Mouse (Mus musculus) liver, embryonic 12.5 days (tissue): ENCODE measurements at regions not wholly inside any gene's neighbourhood (a gene's known extent, or its start where the extent isn't known, plus 50 kb on each side); places are given as distances from the start of the nearest gene placed in this dataset.

ENCODE experiments used
- ATAC-seq: fragments of 200-750 bp; cut with Nextera tagmentation; 2 replicates; pipeline ENCODE4 v1.8.0; 2017; ENCODE audit warnings: moderate number of reproducible peaks, mild to moderate bottlenecking, moderate library complexity
- H3K27ac ChIP-seq: fragments of 300-500 bp; sonication (generic); 2 replicates; pipeline ENCODE4 v1.5.1; 2016; ENCODE audit warnings: mild to moderate bottlenecking
- H3K27me3 ChIP-seq: fragments of 300-500 bp; sonication (generic); replicated peaks from 2 replicates; pipeline ENCODE4 v1.6.1; 2016; ENCODE audit warnings: mild to moderate bottlenecking, moderate library complexity
- H3K36me3 ChIP-seq: fragments of 300-500 bp; sonication (generic); 2 replicates; pipeline ENCODE4 v1.6.1; 2016; ENCODE audit warnings: mild to moderate bottlenecking, moderate library complexity
- H3K4me1 ChIP-seq: fragments of 300-500 bp; sonication (generic); 2 replicates; pipeline ENCODE4 v1.6.1; 2016
- H3K4me2 ChIP-seq: fragments of 300-500 bp; sonication (generic); 2 replicates; pipeline ENCODE4 v1.6.1; 2016; ENCODE audit warnings: mild to moderate bottlenecking, moderate library complexity
- H3K4me3 ChIP-seq: fragments of 300-500 bp; sonication (generic); 2 replicates; pipeline ENCODE4 v1.5.1; 2016; ENCODE audit warnings: mild to moderate bottlenecking, moderate library complexity
- H3K9ac ChIP-seq: fragments of 300-500 bp; sonication (generic); 2 replicates; pipeline ENCODE4 v1.6.1; 2016; ENCODE audit warnings: mild to moderate bottlenecking, moderate library complexity
- H3K9me3 ChIP-seq: fragments of 300-500 bp; sonication (generic); replicated peaks from 2 replicates; pipeline ENCODE4 v1.6.1; 2016; ENCODE audit warnings: mild to moderate bottlenecking, moderate library complexity
- WGBS: fragments of 180-500 bp; shearing (Covaris S2); methylation state at CpG from one replicate; pipeline ENCODE4 v1.1.7; 2016; ENCODE audit not compliant: insufficient replicate concordance; 5-methylcytosine and 5-hydroxymethylcytosine counted together

DNA sequence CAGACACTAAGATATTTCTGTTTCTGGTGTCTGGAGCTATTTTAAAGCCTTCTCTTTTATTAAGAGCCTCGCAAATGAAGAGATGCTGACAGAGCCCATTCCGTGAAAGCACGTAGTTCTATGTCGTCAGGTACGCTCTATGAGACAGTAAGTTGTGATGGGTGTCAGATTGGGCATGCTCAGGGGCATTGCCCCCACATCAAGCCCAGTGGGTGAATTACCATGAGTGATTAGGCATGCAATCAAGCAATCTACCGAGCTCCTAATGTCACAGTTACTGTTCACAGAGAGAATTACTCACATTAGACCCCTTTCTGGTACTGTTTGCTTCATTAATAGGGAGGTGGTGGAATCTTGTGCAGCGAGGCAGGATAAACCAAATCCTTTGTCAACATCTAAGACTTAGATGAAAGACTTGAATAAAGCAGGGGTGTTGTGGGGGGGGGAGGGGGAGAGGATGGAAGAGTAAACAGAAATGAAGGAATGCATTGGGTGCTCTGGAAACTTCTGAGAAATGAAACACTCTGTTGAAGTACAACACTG is 192.9 kb upstream of the Tbc1d5 start:
- H3K4me3 ChIP-seq = no peak overlapping the region
- no peak overlapping the region for H3K4me2 ChIP-seq
- 69% methylated on average over 7 of the region's 7 CpGs for WGBS
- ATAC-seq = no peak
- H3K27ac ChIP-seq = no peak overlapping the region
- no peak overlapping the region for H3K9ac ChIP-seq
- H3K4me1 ChIP-seq = no peaks in the 10 kb centered on the region
- no peaks in the 10 kb centered on the region for H3K9me3 ChIP-seq
- H3K36me3 ChIP-seq = no peaks in the 10 kb centered on the region
- no peaks in the 10 kb centered on the region for H3K27me3 ChIP-seq

DNA sequence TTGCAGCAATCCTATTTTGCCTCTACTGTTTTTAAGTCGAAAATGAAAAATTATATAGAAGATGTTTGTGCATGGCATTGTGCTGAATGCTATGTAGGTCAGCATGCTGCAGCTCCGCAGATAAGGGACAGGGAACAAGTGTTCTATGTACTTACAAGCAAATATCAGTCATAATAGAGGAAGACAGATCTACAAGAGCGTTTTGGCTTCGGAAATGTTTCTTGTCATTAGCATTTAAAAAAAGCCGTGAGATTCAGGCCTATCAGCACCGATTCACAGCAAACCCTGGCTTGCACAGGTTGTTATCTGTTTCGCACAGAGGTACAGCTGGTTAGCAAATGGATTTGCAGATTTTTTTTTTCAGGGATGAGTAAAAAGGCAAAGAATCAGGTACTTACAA is 191.8 kb upstream of the Tbc1d5 start:
- H3K27me3 ChIP-seq = no peaks in the 10 kb centered on the region
- H3K27ac ChIP-seq = no peak overlapping the region
- H3K9ac ChIP-seq = no peak overlapping the region
- H3K9me3 ChIP-seq = no peaks in the 10 kb centered on the region
- H3K36me3 ChIP-seq = no peaks in the 10 kb centered on the region
- H3K4me3 ChIP-seq = no peak overlapping the region
- 33% methylated on average over 7 of the region's 7 CpGs for WGBS
- no peak for ATAC-seq
- no peaks in the 10 kb centered on the region for H3K4me1 ChIP-seq
- H3K4me2 ChIP-seq = no peak overlapping the region

DNA sequence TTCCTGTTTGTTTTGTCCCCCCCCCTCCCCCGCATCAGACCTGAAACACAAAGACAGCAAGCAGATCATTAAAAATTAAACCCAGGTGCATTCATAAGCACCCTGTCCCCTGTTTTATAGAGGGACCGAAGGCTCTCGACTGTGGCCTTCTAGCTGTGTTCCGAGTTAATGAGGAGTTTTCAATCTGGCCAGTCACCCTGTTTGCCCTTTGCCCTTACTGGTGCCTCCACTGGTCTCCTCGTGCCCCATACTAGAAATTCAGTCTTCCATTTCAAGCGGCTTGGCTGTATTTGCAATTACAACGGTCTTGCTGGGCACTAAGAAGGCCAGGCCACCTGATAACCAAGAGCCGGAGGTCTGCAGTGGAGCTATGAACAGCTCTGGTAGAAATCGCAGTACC is 190.9 kb upstream of the Tbc1d5 start:
- H3K9ac ChIP-seq = no peak overlapping the region
- no peaks in the 10 kb centered on the region for H3K9me3 ChIP-seq
- no peaks in the 10 kb centered on the region for H3K36me3 ChIP-seq
- 71% methylated on average over 9 of the region's 9 CpGs for WGBS
- H3K27me3 ChIP-seq = no peaks in the 10 kb centered on the region
- no peaks in the 10 kb centered on the region for H3K4me1 ChIP-seq
- no peak for ATAC-seq
- H3K4me3 ChIP-seq = no peak overlapping the region
- no peak overlapping the region for H3K4me2 ChIP-seq
- H3K27ac ChIP-seq = no peak overlapping the region

DNA sequence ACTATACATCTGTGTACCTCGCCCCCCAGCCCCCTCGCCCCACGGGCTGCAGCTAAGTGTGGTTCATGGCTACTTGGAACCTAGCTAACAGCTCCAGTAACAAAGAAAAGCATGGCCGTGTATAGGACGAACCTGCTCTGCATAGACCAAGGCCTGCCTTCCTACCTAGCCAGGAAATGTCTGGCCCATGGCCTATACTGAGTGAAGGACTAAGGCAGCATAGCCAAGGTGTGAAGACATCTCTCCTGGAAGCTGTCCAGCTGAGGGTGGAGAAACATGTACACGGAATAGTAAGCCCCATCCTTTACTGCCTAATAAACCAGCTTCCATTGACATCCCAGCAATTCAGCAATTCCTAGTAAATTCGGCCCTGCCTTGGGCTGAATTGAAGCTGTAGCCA is 183.6 kb upstream of the Tbc1d5 start:
- no peak overlapping the region for H3K9ac ChIP-seq
- WGBS = 66% methylated on average over 7 of the region's 7 CpGs
- H3K9me3 ChIP-seq = no peaks in the 10 kb centered on the region
- H3K36me3 ChIP-seq = no peaks in the 10 kb centered on the region
- no peak overlapping the region for H3K4me2 ChIP-seq
- no peak for ATAC-seq
- H3K4me1 ChIP-seq = no peaks in the 10 kb centered on the region
- no peaks in the 10 kb centered on the region for H3K27me3 ChIP-seq
- no peak overlapping the region for H3K27ac ChIP-seq
- H3K4me3 ChIP-seq = no peak overlapping the region

DNA sequence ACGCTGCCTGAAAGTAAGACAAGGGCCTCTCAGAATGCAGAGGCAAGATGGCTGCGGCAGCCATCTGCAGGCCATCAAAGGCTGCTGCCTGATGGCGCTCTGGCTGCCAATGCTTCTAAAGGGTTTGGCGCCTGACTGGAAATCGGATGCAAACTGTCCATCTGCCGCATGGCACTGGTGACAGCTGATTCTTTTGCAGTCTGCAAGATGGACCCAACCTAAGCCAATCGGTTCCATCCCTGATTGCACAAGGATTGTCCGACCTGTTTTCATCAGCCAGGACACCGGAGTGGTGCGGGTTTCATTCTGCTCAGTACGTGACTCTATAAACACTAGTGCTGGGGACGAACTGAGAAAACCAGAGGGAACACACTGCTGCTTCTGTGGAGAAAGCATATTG is 183.1 kb upstream of the Tbc1d5 start:
- no peak overlapping the region for H3K9ac ChIP-seq
- no peak overlapping the region for H3K27ac ChIP-seq
- no peaks in the 10 kb centered on the region for H3K27me3 ChIP-seq
- no peaks in the 10 kb centered on the region for H3K36me3 ChIP-seq
- H3K4me1 ChIP-seq = no peaks in the 10 kb centered on the region
- no peak overlapping the region for H3K4me2 ChIP-seq
- no peaks in the 10 kb centered on the region for H3K9me3 ChIP-seq
- no peak for ATAC-seq
- H3K4me3 ChIP-seq = no peak overlapping the region
- 74% methylated on average over 12 of the region's 12 CpGs for WGBS

DNA sequence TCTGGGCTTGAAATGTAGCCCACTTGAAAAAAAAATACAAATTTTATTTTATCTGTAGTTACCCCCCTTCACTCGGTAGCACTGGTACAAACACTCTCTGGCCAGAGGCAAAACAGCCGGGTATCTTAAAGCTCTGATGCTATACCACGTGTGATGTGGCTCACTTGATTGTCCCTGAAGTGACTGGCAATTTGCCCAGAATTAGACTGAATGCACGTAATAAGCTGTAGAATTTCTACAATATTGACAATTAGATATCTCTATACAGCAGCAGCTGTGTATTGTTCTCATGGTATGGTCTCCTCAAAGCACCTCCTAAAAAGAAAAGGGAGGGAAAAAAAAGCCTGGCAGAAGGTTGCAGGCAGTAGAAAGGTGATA is 179.2 kb upstream of the Tbc1d5 start:
- WGBS = 60% methylated on average over 4 of the region's 4 CpGs
- Histone ChIP-seq H3K27ac (no peak overlapping the region), H3K4me1 (no peaks in the 10 kb centered on the region), H3K36me3 (no peaks in the 10 kb centered on the region), H3K9me3 (no peaks in the 10 kb centered on the region), H3K4me3 (no peak overlapping the region), H3K9ac (no peak overlapping the region), H3K4me2 (no peak overlapping the region), H3K27me3 (no peaks in the 10 kb centered on the region)
- no peak for ATAC-seq

DNA sequence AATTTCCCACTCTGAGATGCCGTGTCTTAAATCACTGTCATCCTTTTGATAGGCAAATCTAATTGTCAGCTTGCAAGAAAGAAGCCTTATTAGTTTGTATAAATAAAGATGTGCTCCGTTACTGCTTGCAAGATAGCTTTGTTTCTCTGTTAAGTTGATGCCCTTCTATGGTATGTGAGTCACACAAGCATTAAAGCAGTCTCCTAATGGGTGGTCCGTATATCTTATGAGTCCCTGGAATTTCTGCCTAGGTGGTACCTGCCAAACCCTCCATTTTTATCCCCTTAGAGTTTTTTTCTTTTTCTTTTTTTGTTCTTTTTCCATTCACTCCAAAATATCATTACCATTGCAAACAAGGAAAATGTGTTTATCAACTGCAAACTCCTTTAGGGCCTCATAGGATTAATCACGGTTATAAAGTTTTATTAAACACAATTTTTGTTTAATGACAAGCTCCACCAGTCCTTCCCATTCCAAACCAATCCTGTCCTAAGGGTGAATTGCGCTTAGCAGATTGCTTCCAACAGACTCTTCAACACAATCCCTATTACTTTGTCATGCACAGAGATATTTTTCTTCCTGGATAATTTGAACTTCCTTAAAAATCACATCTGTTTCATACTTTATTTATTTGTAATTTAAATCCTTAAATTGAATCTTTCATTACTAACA is 178.7 kb upstream of the Tbc1d5 start:
- Histone ChIP-seq H3K9ac (no peak overlapping the region), H3K4me2 (no peak overlapping the region), H3K9me3 (no peaks in the 10 kb centered on the region), H3K36me3 (no peaks in the 10 kb centered on the region), H3K4me1 (no peaks in the 10 kb centered on the region), H3K4me3 (no peak overlapping the region), H3K27me3 (no peaks in the 10 kb centered on the region), H3K27ac (no peak overlapping the region)
- WGBS = 63% methylated on average over 5 of the region's 5 CpGs
- no peak for ATAC-seq

DNA sequence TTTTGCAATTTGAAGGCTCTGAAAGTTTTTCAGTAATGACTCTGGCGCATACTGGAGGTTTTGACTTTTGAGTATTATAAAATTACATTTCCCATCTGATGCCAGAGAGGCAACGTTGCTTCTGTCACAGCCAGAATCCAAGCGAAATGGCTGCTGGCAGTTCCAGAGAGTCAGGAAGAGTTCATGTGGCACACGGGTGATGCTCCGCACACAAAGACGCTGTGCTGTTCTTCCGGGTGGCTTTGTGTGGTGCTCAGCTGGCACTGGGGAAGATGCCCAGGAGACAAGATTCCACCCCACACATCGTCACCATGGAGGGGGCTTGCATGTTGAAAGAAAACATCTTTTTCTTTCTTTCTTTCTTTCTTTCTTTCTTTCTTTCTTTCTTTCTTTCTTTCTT is 177.3 kb upstream of the Tbc1d5 start:
- 78% methylated on average over 8 of the region's 8 CpGs for WGBS
- Histone ChIP-seq H3K4me2 (no peak overlapping the region), H3K4me3 (no peak overlapping the region), H3K36me3 (no peaks in the 10 kb centered on the region), H3K9me3 (no peaks in the 10 kb centered on the region), H3K9ac (no peak overlapping the region), H3K27me3 (no peaks in the 10 kb centered on the region), H3K4me1 (no peaks in the 10 kb centered on the region), H3K27ac (no peak overlapping the region)
- no peak for ATAC-seq

DNA sequence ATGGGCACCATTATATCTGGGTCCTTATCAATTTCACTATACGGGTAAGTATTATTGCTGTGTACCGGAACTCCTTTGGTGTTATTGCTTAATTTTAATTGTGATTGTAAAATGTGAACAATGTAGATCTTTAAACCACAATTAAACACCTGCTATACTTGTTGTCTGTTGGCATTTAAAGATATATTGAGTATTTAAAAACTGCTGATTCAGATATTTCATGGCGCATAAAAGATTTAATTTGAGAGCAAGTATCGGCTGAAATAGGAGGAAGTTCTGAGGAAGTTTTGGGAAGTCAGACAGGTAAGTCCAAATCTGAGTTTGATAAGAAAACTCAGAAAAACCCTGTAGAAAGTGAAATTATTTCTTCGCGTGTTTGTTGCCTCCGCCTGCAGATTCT is 142.7 kb upstream of the Tbc1d5 start:
- H3K27ac ChIP-seq = no peak overlapping the region
- H3K4me2 ChIP-seq = no peak overlapping the region
- H3K9ac ChIP-seq = no peak overlapping the region
- H3K9me3 ChIP-seq = no peaks in the 10 kb centered on the region
- H3K36me3 ChIP-seq = no peaks in the 10 kb centered on the region
- no peaks in the 10 kb centered on the region for H3K4me1 ChIP-seq
- no peak for ATAC-seq
- 76% methylated on average over 7 of the region's 7 CpGs for WGBS
- H3K4me3 ChIP-seq = no peak overlapping the region
- H3K27me3 ChIP-seq = no peaks in the 10 kb centered on the region

DNA sequence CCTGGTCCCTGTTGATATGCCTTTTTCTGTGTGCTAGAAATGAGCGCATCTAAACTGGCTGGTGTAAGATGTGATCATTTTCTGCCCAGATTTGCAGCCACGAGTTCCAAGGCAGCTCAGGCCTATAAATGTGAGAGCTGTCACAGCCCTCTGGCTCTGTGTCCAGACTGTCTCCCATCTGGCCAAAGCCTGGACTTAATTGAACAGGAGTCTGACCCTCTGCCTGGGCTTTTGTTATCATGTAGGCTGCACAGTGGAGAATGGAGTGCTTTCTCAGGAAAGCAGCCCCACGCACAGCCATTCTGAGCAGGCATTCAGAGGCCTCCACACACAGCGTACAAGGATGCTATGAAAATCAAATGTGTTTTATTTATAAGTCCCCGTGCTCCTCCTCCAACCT is 141.9 kb upstream of the Tbc1d5 start:
- H3K36me3 ChIP-seq = no peaks in the 10 kb centered on the region
- H3K4me1 ChIP-seq = no peaks in the 10 kb centered on the region
- ATAC-seq = no peak
- H3K27ac ChIP-seq = no peak overlapping the region
- H3K9ac ChIP-seq = no peak overlapping the region
- WGBS = 70% methylated on average over 5 of the region's 5 CpGs
- H3K9me3 ChIP-seq = no peaks in the 10 kb centered on the region
- no peaks in the 10 kb centered on the region for H3K27me3 ChIP-seq
- H3K4me3 ChIP-seq = no peak overlapping the region
- no peak overlapping the region for H3K4me2 ChIP-seq

DNA sequence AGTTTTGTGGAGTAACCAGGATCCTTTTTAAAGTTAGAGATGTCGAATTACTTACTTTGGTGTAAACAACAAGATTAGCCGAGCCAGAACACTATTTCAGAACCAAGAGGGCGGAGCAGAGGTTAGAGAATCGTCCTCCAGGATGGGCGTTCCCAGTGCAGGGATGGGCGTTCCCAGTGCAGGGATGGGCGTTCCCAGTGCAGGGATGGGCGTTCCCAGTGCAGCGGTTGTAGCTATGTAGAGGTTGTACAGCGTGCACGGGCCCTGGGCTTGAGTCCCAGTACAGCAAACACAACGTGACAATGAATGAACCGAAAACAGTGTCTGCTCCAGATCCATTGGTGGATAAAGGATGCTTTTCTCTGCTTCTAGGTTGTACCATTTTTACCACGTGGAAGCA is 125.8 kb upstream of the Tbc1d5 start:
- Histone ChIP-seq H3K27ac (no peak overlapping the region), H3K9me3 (no peaks in the 10 kb centered on the region), H3K4me2 (peak overlapping the region; percentile 22; the same call in 1 of the 2 replicates), H3K9ac (no peak overlapping the region), H3K4me3 (no peak overlapping the region), H3K4me1 (0 out of 2 replicates have a peak, but pooled peaks cover 5% of the 10 kb centered on the region), H3K36me3 (no peaks in the 10 kb centered on the region), H3K27me3 (no peaks in the 10 kb centered on the region)
- WGBS = 50% methylated on average over 14 of the region's 14 CpGs
- ATAC-seq = peak; percentile 93

DNA sequence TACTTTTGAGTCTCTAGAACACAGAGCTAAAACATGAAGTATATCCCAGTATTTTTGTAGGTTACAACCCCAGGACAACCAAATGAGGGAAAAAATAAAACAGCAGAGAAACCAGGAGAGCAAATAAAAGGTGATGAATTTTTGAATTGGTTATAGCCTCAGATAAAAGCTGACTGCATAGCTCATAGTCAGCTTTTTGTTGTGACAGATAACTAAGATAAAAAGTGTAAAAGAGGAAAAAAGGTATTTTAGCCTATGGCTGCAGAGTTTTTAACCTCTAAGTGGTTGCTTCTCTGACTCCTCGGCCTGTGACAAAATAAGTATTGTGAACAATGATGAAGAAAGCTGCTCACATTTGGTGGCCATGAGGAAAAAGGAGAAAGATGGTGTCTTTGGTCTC is 111.6 kb upstream of the Tbc1d5 start:
- no peak for ATAC-seq
- Histone ChIP-seq H3K4me2 (no peak overlapping the region), H3K9me3 (no peaks in the 10 kb centered on the region), H3K4me1 (no peaks in the 10 kb centered on the region), H3K9ac (no peak overlapping the region), H3K27me3 (no peaks in the 10 kb centered on the region), H3K4me3 (no peak overlapping the region), H3K27ac (no peak overlapping the region), H3K36me3 (no peaks in the 10 kb centered on the region)
- WGBS = 66% methylated on average over 1 of the region's 1 CpGs

DNA sequence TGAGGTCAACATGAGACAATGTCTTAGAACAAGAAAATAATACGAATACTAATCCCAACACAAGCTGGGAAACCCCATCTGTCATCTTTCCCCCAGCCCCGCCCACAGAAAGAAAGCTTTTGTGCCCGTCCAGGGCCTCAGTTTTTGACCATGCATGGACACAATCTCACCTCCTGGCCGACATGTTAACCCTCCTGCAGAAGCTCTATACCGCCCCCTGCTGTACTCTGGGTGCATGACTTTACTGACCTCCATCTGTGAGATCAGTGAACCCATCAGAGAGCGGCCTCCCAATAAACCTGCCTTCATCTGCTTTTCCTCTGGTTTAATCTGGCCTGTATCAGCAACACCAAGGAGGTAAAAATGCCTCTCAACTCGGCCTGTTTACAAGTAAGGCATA is 109.6 kb upstream of the Tbc1d5 start:
- H3K4me2 ChIP-seq = no peak overlapping the region
- H3K36me3 ChIP-seq = no peaks in the 10 kb centered on the region
- no peaks in the 10 kb centered on the region for H3K4me1 ChIP-seq

More for the DNA sequence above, 109.6 kb upstream of the Tbc1d5 start:
- Histone ChIP-seq H3K4me3 (no peak overlapping the region), H3K9me3 (no peaks in the 10 kb centered on the region), H3K27me3 (no peaks in the 10 kb centered on the region), H3K9ac (no peak overlapping the region), H3K27ac (no peak overlapping the region)
- 54% methylated on average over 7 of the region's 7 CpGs for WGBS
- ATAC-seq = no peak
